21 mouse cellular contexts compared by ENCODE assay signal in the genomic region with DNA sequence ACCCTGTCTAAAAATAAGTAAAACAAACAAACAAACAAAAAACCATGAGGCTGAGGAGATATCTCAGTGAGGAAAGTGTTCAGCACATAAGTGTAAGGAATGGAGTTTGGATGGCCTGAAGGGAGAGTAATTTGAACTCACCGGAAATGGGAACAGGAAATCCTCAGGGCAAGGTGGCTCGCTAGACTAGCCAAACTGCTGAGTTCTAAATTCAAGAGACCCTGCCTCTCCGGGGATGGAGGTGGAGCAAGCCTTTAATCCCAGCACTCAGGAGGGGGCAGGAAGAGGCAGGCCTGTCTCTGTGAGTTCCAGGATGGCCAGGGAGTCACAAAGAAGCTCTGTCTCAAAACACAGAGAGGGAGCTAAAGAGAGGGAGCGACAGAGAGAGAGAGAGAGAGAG. TPM values are rescaled to one million over a fixed set of nuclear protein-coding genes. Genes with fewer than 3 reads are reported as not detected.
A peak's percentile ranks its signal among the peaks of the same experiment; 100 is the strongest.
DNase-seq lines count a peak whose midpoint lies in the region; ATAC-seq lines count a peak whose summit lies in the region.
"Had no signal": no experiment of that assay in that cellular context is flagged by ENCODE, and none has a peak within 500 bp of the region (broad histone marks: within the 10 kb centered on the region; RNA-seq: fewer than 3 reads in every experiment).

No protein-coding gene starts in this region.

- no peak for ATAC-seq in kidney, embryonic 16.5 days (ENCODE audit: low FRiP score, low TSS enrichment)
- no peak for ATAC-seq in limb, embryonic 13.5 days (ENCODE audit: low FRiP score, low read depth)
- no peak for ATAC-seq in liver, embryonic 11.5 days (replicated peaks; ENCODE audit: low FRiP score)
- ATAC-seq: CD4-positive, CD25-positive, alpha-beta regulatory T cell, adult 4 months had no signal

- H3K4me1 ChIP-seq in kidney, embryonic 16.5 days (ENCODE audit: insufficient read depth, low read length), result peaks cover 24% of the 10 kb centered on the region
- peaks cover 57% of the 10 kb centered on the region for H3K4me1 ChIP-seq in embryonic facial prominence, embryonic 10.5 days
- H3K4me1 ChIP-seq in limb, embryonic 13.5 days, result peaks cover 34% of the 10 kb centered on the region
- H3K4me1 ChIP-seq in liver, embryonic 11.5 days (replicated peaks; ENCODE audit: control insufficient read depth, insufficient read depth, low read length), result peaks cover 9% of the 10 kb centered on the region

- H3K9me3 ChIP-seq in kidney, embryonic 16.5 days (ENCODE audit: low read length), result no peaks in the 10 kb centered on the region
- H3K9me3 ChIP-seq in embryonic facial prominence, embryonic 10.5 days, result no peaks in the 10 kb centered on the region
- no peaks in the 10 kb centered on the region for H3K9me3 ChIP-seq in limb, embryonic 13.5 days
- H3K9me3 ChIP-seq in liver, embryonic 11.5 days (ENCODE audit: control insufficient read depth, low read length), result no peaks in the 10 kb centered on the region

- no peak overlapping the region for H3K4me2 ChIP-seq in kidney, embryonic 16.5 days (replicated peaks; ENCODE audit: low read depth, low read length)
- H3K4me2 ChIP-seq in limb, embryonic 13.5 days (replicated peaks), result no peak overlapping the region
- H3K4me2 ChIP-seq in liver, embryonic 11.5 days, result no peak overlapping the region

- DNase-seq in kidney, adult 11 months, result no peak
- peak; percentile 68 for DNase-seq in R1 (ENCODE audit: low read depth, low spot score)
- DNase-seq in embryonic facial prominence, embryonic 10.5 days (ENCODE audit: low spot score), result peak; percentile 56
- DNase-seq in liver, embryonic 11.5 days (ENCODE audit: low spot score), result no peak
- no peak for DNase-seq in right cerebral cortex, postnatal 25 days
- DNase-seq: adrenal gland, postnatal 36 days; cerebellum, adult 18-20 months; cerebellum, postnatal 36 days; gastrocnemius, postnatal 10 days; kidney, adult 18-20 months; kidney, postnatal 25 days; lung, adult 2 months; lung, postnatal 4 days had no signal

- no peaks in the 10 kb centered on the region for H3K27me3 ChIP-seq in kidney, embryonic 16.5 days (ENCODE audit: insufficient read depth, low read length)
- no peaks in the 10 kb centered on the region for H3K27me3 ChIP-seq in embryonic facial prominence, embryonic 10.5 days (replicated peaks; ENCODE audit: low read depth, poor library complexity, severe bottlenecking)
- no peaks in the 10 kb centered on the region for H3K27me3 ChIP-seq in limb, embryonic 13.5 days
- H3K27me3 ChIP-seq in liver, embryonic 11.5 days (replicated peaks; ENCODE audit: control insufficient read depth, insufficient read depth, low read length), result no peaks in the 10 kb centered on the region

- 16% methylated on average over 4 of the region's 4 CpGs for WGBS in kidney, embryonic 16.5 days
- 8% methylated on average over 4 of the region's 4 CpGs for WGBS in embryonic facial prominence, embryonic 10.5 days
- 8% methylated on average over 4 of the region's 4 CpGs for WGBS in limb, embryonic 13.5 days
- WGBS in liver, embryonic 11.5 days, result 26% methylated on average over 4 of the region's 4 CpGs

- no peaks in the 10 kb centered on the region for H3K36me3 ChIP-seq in kidney, embryonic 16.5 days (ENCODE audit: insufficient read depth, low read length)
- H3K36me3 ChIP-seq in embryonic facial prominence, embryonic 10.5 days (replicated peaks), result no peaks in the 10 kb centered on the region
- H3K36me3 ChIP-seq in limb, embryonic 13.5 days, result no peaks in the 10 kb centered on the region
- H3K36me3 ChIP-seq in liver, embryonic 11.5 days (ENCODE audit: control insufficient read depth, insufficient read depth, low read length), result no peaks in the 10 kb centered on the region

- no peak overlapping the region for H3K4me3 ChIP-seq in kidney, embryonic 16.5 days (ENCODE audit: low read length)
- 0 out of 2 replicates have a peak overlapping the region, but pooled peaks have one; percentile 23 for H3K4me3 ChIP-seq in embryonic facial prominence, embryonic 10.5 days
- no peak overlapping the region for H3K4me3 ChIP-seq in limb, embryonic 13.5 days
- no peak overlapping the region for H3K4me3 ChIP-seq in liver, embryonic 11.5 days (ENCODE audit: low read depth, low read length)

- H3K9ac ChIP-seq in kidney, embryonic 16.5 days (replicated peaks; ENCODE audit: low read length), result no peak overlapping the region
- H3K9ac ChIP-seq in limb, embryonic 13.5 days, result no peak overlapping the region
- H3K9ac ChIP-seq in liver, embryonic 11.5 days (ENCODE audit: low read depth, low read length), result no peak overlapping the region

- peak overlapping the region; percentile 57; the same call in 1 of the 2 replicates for H3K27ac ChIP-seq in kidney, embryonic 16.5 days (ENCODE audit: low read length)
- H3K27ac ChIP-seq in embryonic facial prominence, embryonic 10.5 days (replicated peaks), result peak overlapping the region; percentile 73
- H3K27ac ChIP-seq in limb, embryonic 13.5 days, result peak overlapping the region; percentile 40; the same call in 1 of the 2 replicates
- no peak overlapping the region for H3K27ac ChIP-seq in liver, embryonic 11.5 days (ENCODE audit: low read depth, low read length)
- H3K27ac ChIP-seq: stomach, postnatal 0 days had no signal

RNA-seq across cellular contexts. Expression of a gene that starts 11.6 kb away (rescaled TPM):
- polyA plus RNA-seq in kidney, embryonic 16.5 days (2015; fragmentation: Nextera tagmentation; extraction: Ambion mirVana), result not detected in 2 replicates
- 0.18 TPM in 1 of 2 replicates, not detected in the other for polyA plus RNA-seq in embryonic facial prominence, embryonic 10.5 days (2016; fragmentation: Nextera tagmentation; extraction: Ambion mirVana)
- polyA plus RNA-seq in limb, embryonic 13.5 days (2015; fragmentation: Nextera tagmentation; extraction: Ambion mirVana), result not detected in 2 replicates
- not detected in 2 replicates for polyA plus RNA-seq in liver, embryonic 11.5 days (2014; fragmentation: Nextera tagmentation; extraction: Ambion mirVana)
- polyA plus RNA-seq: CD4-positive, CD25-positive, alpha-beta regulatory T cell, adult 4 months; forebrain, embryonic 11.5 days; heart, embryonic 16.5 days; liver, adult 2 months; lung, adult 2 months; stomach, postnatal 0 days; thymus, postnatal 0 days had no signal

RNA-seq across cellular contexts. Expression of a gene that starts 14.6 kb away (rescaled TPM):
- 0.47 and 0.54 TPM in 2 replicates for polyA plus RNA-seq in kidney, embryonic 16.5 days (2015; fragmentation: Nextera tagmentation; extraction: Ambion mirVana)
- 10.0 and 17.0 TPM in 2 replicates for polyA plus RNA-seq in embryonic facial prominence, embryonic 10.5 days (2016; fragmentation: Nextera tagmentation; extraction: Ambion mirVana)
- 1.7 TPM in 2 replicates for polyA plus RNA-seq in limb, embryonic 13.5 days (2015; fragmentation: Nextera tagmentation; extraction: Ambion mirVana)
- polyA plus RNA-seq in liver, embryonic 11.5 days (2014; fragmentation: Nextera tagmentation; extraction: Ambion mirVana), result 0.10 and 0.43 TPM in 2 replicates
- polyA plus RNA-seq: CD4-positive, CD25-positive, alpha-beta regulatory T cell, adult 4 months; heart, embryonic 16.5 days; liver, adult 2 months; thymus, postnatal 0 days had no signal

RNA-seq across cellular contexts. Expression of a gene that starts 40.6 kb away (rescaled TPM):
- polyA plus RNA-seq in kidney, embryonic 16.5 days (2015; fragmentation: Nextera tagmentation; extraction: Ambion mirVana), result 153 and 162 TPM in 2 replicates
- polyA plus RNA-seq in embryonic facial prominence, embryonic 10.5 days (2016; fragmentation: Nextera tagmentation; extraction: Ambion mirVana), result 62.2 and 62.5 TPM in 2 replicates
- polyA plus RNA-seq in limb, embryonic 13.5 days (2015; fragmentation: Nextera tagmentation; extraction: Ambion mirVana), result 56.2 and 60.0 TPM in 2 replicates
- 20.2 and 21.6 TPM in 2 replicates for polyA plus RNA-seq in liver, embryonic 11.5 days (2014; fragmentation: Nextera tagmentation; extraction: Ambion mirVana)
- polyA plus RNA-seq: CD4-positive, CD25-positive, alpha-beta regulatory T cell, adult 4 months had no signal

RNA-seq across cellular contexts. Expression of a gene that starts 45.2 kb away (rescaled TPM):
- polyA plus RNA-seq in kidney, embryonic 16.5 days (2015; fragmentation: Nextera tagmentation; extraction: Ambion mirVana), result 0.22 and 0.46 TPM in 2 replicates
- polyA plus RNA-seq in embryonic facial prominence, embryonic 10.5 days (2016; fragmentation: Nextera tagmentation; extraction: Ambion mirVana), result 1.3 and 2.0 TPM in 2 replicates
- polyA plus RNA-seq in limb, embryonic 13.5 days (2015; fragmentation: Nextera tagmentation; extraction: Ambion mirVana), result 0.09 and 0.23 TPM in 2 replicates
- 0.16 TPM in 1 of 2 replicates, not detected in the other for polyA plus RNA-seq in liver, embryonic 11.5 days (2014; fragmentation: Nextera tagmentation; extraction: Ambion mirVana)
- polyA plus RNA-seq: CD4-positive, CD25-positive, alpha-beta regulatory T cell, adult 4 months had no signal

Comparison
In these comparisons a context has a peak if more than half of its experiments do, and no peak if none do; other contexts are left out.
1. DNase-seq: peak in R1 (single experiment) and embryonic facial prominence, embryonic 10.5 days (single experiment); none in kidney, adult 11 months (single experiment), liver, embryonic 11.5 days (single experiment) and right cerebral cortex, postnatal 25 days (single experiment).